Mouse (Mus musculus) thymus, adult 2 months (tissue): ENCODE data around the gene Mrps31.

ENCODE experiments used
- CTCF ChIP-seq: fragments of 200-500 bp; IDR thresholded peaks from 2 replicates; pipeline ENCODE4 v1.5.1; 2012; ENCODE audit warnings: mild to moderate bottlenecking, control low read depth, low read length, moderate library complexity, borderline replicate concordance; ENCODE audit not compliant: control insufficient read depth, poor library complexity, insufficient read depth; ENCODE audit errors: extremely low read depth
- POLR2A ChIP-seq: fragments of 200-500 bp; IDR thresholded peaks from 2 replicates; pipeline ENCODE4 v1.6.1; 2012; ENCODE audit warnings: mild to moderate bottlenecking, low read length, control low read depth, moderate library complexity; ENCODE audit not compliant: control insufficient read depth, poor library complexity, insufficient read depth; ENCODE audit errors: extremely low read depth

DNA sequence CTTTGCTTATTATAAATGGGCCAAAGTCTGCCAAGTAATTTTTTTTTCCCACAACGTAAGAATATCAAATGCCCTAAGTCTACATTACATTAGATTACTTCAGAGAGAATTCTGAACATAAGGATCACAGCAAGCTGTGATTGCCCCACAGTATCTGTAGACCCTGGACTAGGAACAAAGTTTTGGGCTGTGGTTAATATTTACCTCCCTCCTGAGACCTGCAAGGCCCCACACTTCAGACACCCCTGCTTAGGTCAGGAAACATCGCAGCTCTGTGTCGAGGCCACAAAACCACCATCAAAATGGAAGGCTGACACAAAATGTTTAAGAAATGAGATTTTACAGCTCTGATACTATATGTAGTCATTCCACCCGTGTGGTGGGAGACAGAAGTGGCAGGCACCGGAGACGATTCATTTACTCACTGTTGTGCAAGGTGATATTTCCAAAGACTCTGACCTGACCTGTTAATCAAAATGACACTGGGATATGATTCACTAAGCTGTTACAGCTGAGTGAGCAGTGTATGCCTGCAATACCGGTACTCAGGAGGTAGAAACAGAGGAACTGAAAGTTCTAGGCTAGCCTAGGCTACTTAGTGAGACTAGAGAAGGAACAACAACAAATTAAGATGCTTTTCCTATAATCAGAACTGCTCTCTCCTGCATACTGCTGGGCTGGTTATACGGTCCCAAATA, 20.2 kb upstream of the Mrps31 start:
- TF ChIP-seq CTCF (no peak), POLR2A (no peak)
